Mouse (Mus musculus) embryonic facial prominence, embryonic 15.5 days (tissue): ENCODE measurements around the gene Gm4756. TPM values are rescaled to one million over a fixed set of nuclear protein-coding genes. Genes with fewer than 3 reads are reported as not detected.

Experiments
- ATAC-seq: fragments of 200-750 bp; cut with Nextera tagmentation; 2 replicates; pipeline ENCODE4 v1.8.0; 2017; ENCODE audit warnings: low read depth, moderate TSS enrichment; ENCODE audit not compliant: insufficient number of reproducible peaks, low FRiP score, low TSS enrichment
- H3K27ac ChIP-seq: fragments of 300-500 bp; sonication (generic); replicated peaks from 2 replicates; pipeline ENCODE4 v1.5.1; 2015; ENCODE audit warnings: mild to moderate bottlenecking, inconsistent platforms
- H3K27me3 ChIP-seq: fragments of 300-500 bp; sonication (generic); 2 replicates; pipeline ENCODE4 v1.6.1; 2015; ENCODE audit warnings: inconsistent platforms
- H3K36me3 ChIP-seq: fragments of 300-500 bp; sonication (generic); 2 replicates; pipeline ENCODE4 v1.6.1; 2015; ENCODE audit warnings: mild to moderate bottlenecking, inconsistent platforms
- H3K4me1 ChIP-seq: fragments of 300-500 bp; sonication (generic); 2 replicates; pipeline ENCODE4 v1.6.1; 2015; ENCODE audit warnings: inconsistent platforms
- H3K4me2 ChIP-seq: fragments of 300-500 bp; sonication (generic); replicated peaks from 2 replicates; pipeline ENCODE4 v1.6.1; 2015; ENCODE audit warnings: mild to moderate bottlenecking, inconsistent platforms
- H3K4me3 ChIP-seq: fragments of 300-500 bp; sonication (generic); replicated peaks from 2 replicates; pipeline ENCODE4 v1.5.1; 2015; ENCODE audit warnings: mild to moderate bottlenecking, inconsistent platforms
- H3K9ac ChIP-seq: fragments of 300-500 bp; sonication (generic); 2 replicates; pipeline ENCODE4 v1.6.1; 2015; ENCODE audit warnings: inconsistent platforms
- H3K9me3 ChIP-seq: fragments of 300-500 bp; sonication (generic); replicated peaks from 2 replicates; pipeline ENCODE4 v1.6.1; 2016; ENCODE audit warnings: inconsistent platforms
- WGBS: fragments of 180-500 bp; shearing (Covaris S2); methylation state at CpG from one replicate; pipeline ENCODE4 v1.1.7; 2015; 5-methylcytosine and 5-hydroxymethylcytosine counted together
- polyA plus RNA-seq: library from polyadenylated mRNA; unstranded; fragments of >200 nt; fragmentation: Nextera tagmentation; extraction: Ambion mirVana; gene quantifications from 2 replicates; pipeline ENCODE4 v1.2.1, GENCODE M21; 2015

Gm4756 gene
- polyA plus RNA-seq, 1 experiment from 2014 or later: not detected

DNA sequence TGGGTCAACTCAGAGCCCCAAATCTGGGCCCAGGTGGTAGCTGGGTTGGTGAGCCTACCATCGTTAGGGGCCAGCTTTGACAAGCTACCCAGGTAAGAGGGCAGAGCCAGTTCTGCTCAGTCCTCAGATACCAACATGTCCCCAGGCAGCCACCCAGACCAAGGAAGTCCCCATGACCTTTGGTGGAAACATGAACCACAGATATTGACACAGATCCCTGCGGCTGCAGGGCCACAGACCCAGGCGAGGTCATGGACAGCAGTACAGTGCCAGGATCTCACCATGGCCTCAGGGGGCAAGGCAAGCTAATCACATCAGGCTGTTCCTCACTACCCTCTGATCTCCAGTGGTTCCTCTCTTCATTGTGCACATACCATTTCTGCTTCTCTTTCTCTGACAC is 67.4 kb downstream of the Gm4756 start:
- no peaks in the 10 kb centered on the region for H3K9me3 ChIP-seq
- H3K36me3 ChIP-seq: peaks cover 6% of the 10 kb centered on the region; the same call in 1 of the 2 replicates
- no peak for ATAC-seq
- H3K4me1 ChIP-seq: no peaks in the 10 kb centered on the region
- no peak overlapping the region for H3K4me2 ChIP-seq
- no peak overlapping the region for H3K9ac ChIP-seq
- H3K27ac ChIP-seq: no peak overlapping the region
- 90% methylated on average over 3 of the region's 3 CpGs for WGBS
- H3K4me3 ChIP-seq: no peak overlapping the region
- H3K27me3 ChIP-seq: no peaks in the 10 kb centered on the region

DNA sequence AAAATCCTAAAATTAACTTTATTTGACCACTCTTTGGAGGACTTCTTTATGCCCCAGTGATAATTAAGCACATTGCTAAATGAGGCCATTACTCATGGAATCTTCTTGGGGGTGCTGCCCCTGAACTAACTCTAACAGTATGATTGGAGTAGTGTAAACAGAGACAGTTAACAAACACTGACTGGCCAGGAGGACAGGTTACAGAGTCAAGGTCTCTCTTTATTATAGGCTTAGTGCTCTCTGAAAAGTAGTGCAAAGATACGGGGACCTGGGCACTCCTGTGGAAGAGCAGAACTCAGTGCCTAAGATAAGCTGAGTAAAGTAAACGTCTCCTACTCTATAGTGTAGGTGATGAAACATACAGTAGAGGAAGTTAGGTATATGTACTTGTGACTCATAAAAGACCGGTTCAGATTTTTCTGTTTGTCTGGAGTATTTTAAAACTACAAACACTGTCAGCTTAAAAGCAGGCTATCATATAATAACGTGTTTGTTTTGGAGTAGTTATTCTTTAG is 85.1 kb downstream of the Gm4756 start:
- 85% methylated on average over 4 of the region's 4 CpGs for WGBS
- Histone ChIP-seq H3K4me1 (no peaks in the 10 kb centered on the region), H3K4me3 (no peak overlapping the region), H3K9ac (no peak overlapping the region), H3K9me3 (no peaks in the 10 kb centered on the region), H3K4me2 (no peak overlapping the region), H3K36me3 (peaks cover 2% of the 10 kb centered on the region; the same call in 1 of the 2 replicates), H3K27me3 (no peaks in the 10 kb centered on the region), H3K27ac (no peak overlapping the region)
- ATAC-seq: no peak

DNA sequence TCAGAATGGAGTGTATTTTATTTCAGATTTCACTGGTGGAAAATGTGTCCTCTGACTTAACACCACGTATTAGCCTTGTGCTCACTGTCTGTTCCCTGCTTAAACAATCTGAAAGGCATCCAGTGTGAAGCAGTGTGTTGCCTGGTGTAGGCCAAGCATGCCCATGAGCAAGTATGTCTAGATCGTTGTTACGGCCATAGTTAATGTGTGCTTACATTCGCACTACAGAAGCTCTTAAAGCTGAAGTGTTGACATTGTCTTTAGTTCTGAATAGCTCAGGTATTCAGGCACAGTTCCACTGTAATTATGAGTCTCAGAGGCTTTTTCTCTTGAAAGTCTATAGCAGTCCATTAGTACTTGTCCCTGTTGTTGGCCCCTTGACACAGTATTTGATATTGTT is 95.1 kb downstream of the Gm4756 start:
- Histone ChIP-seq H3K9me3 (no peaks in the 10 kb centered on the region), H3K9ac (no peak overlapping the region), H3K36me3 (0 out of 2 replicates have a peak, but pooled peaks cover 8% of the 10 kb centered on the region), H3K4me2 (no peak overlapping the region), H3K27me3 (no peaks in the 10 kb centered on the region), H3K4me1 (no peaks in the 10 kb centered on the region), H3K4me3 (no peak overlapping the region), H3K27ac (no peak overlapping the region)
- no peak for ATAC-seq
- WGBS: 65% methylated on average over 4 of the region's 4 CpGs

DNA sequence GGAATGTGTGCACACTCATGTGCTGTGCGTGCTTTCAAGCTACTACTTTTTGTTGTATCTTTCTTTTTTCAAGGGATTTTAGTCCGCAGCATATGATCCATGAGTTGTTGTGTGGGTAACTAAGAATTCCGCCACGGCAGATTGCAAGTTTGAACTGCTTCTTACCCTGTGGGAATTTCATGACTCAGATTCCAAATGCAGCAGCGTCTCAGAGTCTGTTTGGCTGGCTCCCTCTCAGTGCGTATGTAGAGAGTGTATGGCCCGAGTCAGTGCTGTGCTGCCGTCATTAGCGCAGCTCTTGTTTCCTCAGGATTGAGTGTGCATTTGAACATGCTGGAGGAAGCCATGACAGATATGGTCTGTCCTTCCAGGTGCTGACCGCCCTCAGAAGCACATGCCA is 110.9 kb downstream of the Gm4756 start:
- Histone ChIP-seq H3K36me3 (0 out of 2 replicates have a peak, but pooled peaks cover 10% of the 10 kb centered on the region), H3K27ac (no peak overlapping the region), H3K4me1 (peaks cover 7% of the 10 kb centered on the region; the same call in 1 of the 2 replicates), H3K4me2 (no peak overlapping the region), H3K4me3 (no peak overlapping the region), H3K9me3 (no peaks in the 10 kb centered on the region), H3K9ac (no peak overlapping the region), H3K27me3 (no peaks in the 10 kb centered on the region)
- no peak for ATAC-seq
- 65% methylated on average over 10 of the region's 10 CpGs for WGBS

DNA sequence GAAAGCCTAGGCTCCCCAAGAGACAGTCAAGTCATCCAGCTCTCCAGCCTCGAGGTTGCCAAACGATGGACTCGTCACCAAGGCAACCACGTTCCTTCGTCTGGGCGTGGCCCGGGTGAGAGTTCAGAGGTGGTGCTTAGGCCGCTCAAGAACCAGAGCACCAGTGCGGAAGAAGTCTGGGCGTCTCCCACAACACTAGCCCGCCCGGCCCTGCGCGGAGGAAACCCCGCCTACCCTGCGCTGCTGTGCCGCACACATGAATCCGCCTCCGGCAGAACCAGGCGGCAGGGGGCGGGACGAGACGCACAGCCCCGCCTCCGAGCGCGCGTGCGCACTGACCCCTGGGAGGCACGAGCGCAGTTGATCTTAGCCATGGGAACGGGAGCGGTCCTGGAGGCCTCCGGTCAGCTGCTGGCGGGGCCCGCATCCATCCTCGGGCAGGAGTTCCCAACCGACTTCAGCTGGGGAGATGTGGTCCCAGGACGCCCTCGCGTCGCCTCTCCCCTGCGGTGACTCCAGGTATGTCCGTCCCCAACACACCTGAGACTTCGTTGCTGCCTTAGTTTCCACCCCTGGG is 113.4 kb downstream of the Gm4756 start, which contains the start of gene Pcnx4:
Pcnx4 (plus strand) TSS at position 363 of the 577 bp plus-strand sequence.
- WGBS: 0% methylated on average over 45 of the region's 45 CpGs
- peaks cover 7% of the 10 kb centered on the region; the same call in 1 of the 2 replicates for H3K4me1 ChIP-seq

DNA sequence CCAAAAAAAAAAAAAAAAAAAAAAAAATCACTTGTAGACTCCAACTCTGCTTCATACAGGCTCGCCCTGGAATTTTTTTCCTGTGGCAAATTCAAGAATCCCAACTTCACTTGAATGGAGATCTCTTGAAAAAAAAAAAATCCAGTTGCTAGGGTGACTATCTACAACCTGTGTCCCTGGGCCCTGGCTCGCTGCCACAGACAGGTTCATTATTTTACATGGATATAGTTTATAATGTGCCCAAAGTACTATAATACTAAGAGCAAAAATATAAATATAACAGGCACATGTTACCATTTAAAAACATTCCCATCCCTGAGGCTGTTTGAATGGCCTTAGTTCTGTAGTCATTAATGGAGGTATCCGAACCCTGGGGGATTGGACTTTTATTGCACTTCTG is 113.9 kb downstream of the Gm4756 start:
- WGBS: 40% methylated on average over 3 of the region's 3 CpGs
- peak overlapping the region; percentile 78 for H3K4me3 ChIP-seq
- H3K36me3 ChIP-seq: no peaks in the 10 kb centered on the region
- no peaks in the 10 kb centered on the region for H3K27me3 ChIP-seq
- no peak for ATAC-seq
- H3K9ac ChIP-seq: no peak overlapping the region
- peak overlapping the region; percentile 79 for H3K27ac ChIP-seq
- peaks cover 7% of the 10 kb centered on the region; the same call in 1 of the 2 replicates for H3K4me1 ChIP-seq
- H3K4me2 ChIP-seq: peak overlapping the region; percentile 61
- H3K9me3 ChIP-seq: no peaks in the 10 kb centered on the region

More for the DNA sequence above, 113.4 kb downstream of the Gm4756 start, which contains the start of gene Pcnx4:
- Histone ChIP-seq H3K4me3 (peak within 1 kb of the TSS; percentile 78), H3K27me3 (no peaks in the 10 kb centered on the region), H3K4me2 (peak within 1 kb of the TSS; percentile 61), H3K27ac (peak within 1 kb of the TSS; percentile 79), H3K36me3 (no peaks in the 10 kb centered on the region), H3K9me3 (no peaks in the 10 kb centered on the region), H3K9ac (peak within 1 kb of the TSS; percentile 63)
- ATAC-seq: peak; percentile 98

DNA sequence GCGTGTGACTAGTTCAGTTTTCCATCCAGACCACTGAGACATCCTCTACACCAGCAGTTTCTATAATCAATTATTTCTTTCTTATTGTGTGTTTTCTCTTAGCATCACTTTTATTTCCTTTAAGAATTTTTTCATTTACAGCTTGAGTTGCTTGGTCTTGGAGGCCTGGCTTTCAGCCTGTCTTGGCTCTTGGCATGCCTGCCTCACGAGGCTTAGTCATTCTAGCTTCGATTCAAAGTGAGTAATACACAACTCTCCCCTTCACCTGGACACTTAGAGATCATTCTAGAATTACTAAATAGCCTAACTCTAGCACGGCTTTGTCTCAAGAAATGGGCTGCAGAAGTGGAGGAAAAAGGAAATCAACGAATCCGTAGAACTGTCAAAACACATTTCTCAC is 115.5 kb downstream of the Gm4756 start:
- Histone ChIP-seq H3K9me3 (0 out of 2 replicates have a peak, but pooled peaks cover 6% of the 10 kb centered on the region), H3K36me3 (no peaks in the 10 kb centered on the region), H3K4me3 (no peak overlapping the region), H3K27ac (no peak overlapping the region), H3K4me2 (no peak overlapping the region), H3K4me1 (peaks cover 7% of the 10 kb centered on the region; the same call in 1 of the 2 replicates), H3K27me3 (no peaks in the 10 kb centered on the region), H3K9ac (no peak overlapping the region)
- no peak for ATAC-seq
- whole genome bisulfite sequencing: 80% methylated on average over 6 of the region's 6 CpGs

DNA sequence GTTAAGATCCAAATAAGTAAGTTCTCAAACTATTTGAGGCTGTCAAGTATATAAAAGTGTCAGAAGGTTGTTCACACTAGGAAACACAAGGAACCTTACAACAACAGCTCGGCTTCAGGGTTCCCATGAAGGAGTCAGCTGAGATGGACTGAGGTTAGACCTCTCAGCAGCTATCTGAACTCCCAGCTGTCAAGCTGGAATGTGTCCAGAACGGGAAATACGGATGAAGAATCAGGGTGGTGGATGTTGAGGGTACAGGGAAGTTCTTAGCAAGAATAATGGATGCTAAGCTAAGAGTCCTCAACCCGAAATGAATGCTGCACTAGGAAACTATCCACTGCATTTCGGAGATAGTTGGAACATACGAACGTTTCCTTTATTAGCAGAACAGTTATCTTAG is 117.2 kb downstream of the Gm4756 start:
- no peaks in the 10 kb centered on the region for H3K36me3 ChIP-seq
- H3K4me1 ChIP-seq: peaks cover 7% of the 10 kb centered on the region; the same call in 1 of the 2 replicates
- H3K4me3 ChIP-seq: no peak overlapping the region
- no peak overlapping the region for H3K27ac ChIP-seq
- H3K27me3 ChIP-seq: no peaks in the 10 kb centered on the region
- H3K9me3 ChIP-seq: 0 out of 2 replicates have a peak, but pooled peaks cover 6% of the 10 kb centered on the region
- H3K4me2 ChIP-seq: no peak overlapping the region
- WGBS: 80% methylated on average over 7 of the region's 7 CpGs
- no peak overlapping the region for H3K9ac ChIP-seq
- ATAC-seq: no peak

Other genes starting within 250 kb of the Gm4756 start
- gene Rtn1, start 240.6 kb downstream of the Gm4756 start, polyA plus RNA-seq: 28.8 and 41.5 TPM in 2 replicates
- 0.48 and 0.54 TPM in 2 replicates for gene Lrrc9, start 207.8 kb downstream of the Gm4756 start, polyA plus RNA-seq
- gene Pcnx4, start 113.3 kb downstream of the Gm4756 start, polyA plus RNA-seq: 12.0 and 12.3 TPM in 2 replicates
- gene Dhrs7, start 15.2 kb upstream of the Gm4756 start, polyA plus RNA-seq: 47.2 and 50.4 TPM in 2 replicates
- 55.4 and 55.6 TPM in 2 replicates for gene Ppm1a, start 107.8 kb upstream of the Gm4756 start, polyA plus RNA-seq